Mouse (Mus musculus) G1E (cell line): ENCODE results near the gene Wnt6.

Experiments used
- CTCF ChIP-seq: IDR thresholded peaks from 2 replicates; pipeline ENCODE4 v1.5.1; 2012; ENCODE audit warnings: low read depth, low read length, inconsistent platforms, mixed read lengths
- GATA1 ChIP-seq: IDR thresholded peaks from 2 replicates; pipeline ENCODE4 v1.6.1; 2012; ENCODE audit warnings: borderline replicate concordance, low read length, inconsistent platforms, mixed read lengths

DNA sequence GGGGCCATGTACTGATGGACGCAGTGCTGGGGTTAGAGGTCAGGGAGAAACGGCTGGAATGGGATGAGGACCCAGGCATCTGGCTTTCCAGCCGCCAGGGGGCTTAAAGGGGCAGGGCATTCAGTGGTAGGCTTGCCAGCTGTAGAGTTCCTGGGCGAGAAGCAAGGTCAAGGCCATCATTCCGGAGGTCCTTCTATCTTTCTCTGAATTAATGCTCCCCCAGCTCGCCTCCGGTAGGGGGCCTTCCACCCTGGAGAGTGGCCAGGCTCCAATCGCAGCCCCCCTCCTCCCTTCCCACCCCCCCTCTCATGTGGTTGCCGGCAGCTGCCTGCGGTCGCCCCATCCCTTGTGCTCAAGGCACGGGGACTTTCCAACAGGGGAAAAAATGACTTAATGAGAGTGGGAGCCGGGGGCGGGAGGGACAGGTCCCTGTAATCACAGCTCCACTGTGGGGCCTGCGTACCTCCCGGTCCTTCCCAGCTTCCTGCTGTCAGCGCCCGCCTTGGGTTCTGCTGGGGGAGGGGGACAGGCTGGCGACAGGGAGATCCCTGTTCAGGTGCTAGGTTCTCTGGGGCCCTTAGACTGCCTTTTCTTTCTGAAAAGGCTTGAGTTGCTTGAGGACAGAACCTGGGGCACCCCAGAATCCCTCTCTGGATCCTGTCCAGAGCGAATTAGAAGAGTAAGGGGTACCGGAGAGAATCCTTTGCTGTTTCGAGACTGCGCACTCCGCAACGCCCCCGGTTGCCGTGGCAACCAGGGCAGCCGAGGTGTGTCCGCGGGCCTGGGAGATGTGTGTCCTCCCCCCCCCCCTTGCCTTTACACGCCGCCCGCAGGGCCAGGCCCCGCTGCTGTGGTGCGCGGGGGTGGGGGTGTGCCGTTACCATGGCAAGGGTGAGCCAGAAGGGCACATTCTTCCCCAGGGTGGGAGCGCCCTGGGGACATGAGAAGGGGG is 34.9 kb downstream of the Wnt6 start:
- no peak for TF ChIP-seq GATA1
- no peak for TF ChIP-seq CTCF
